Mouse (Mus musculus) neural tube, embryonic 11.5 days (tissue): ENCODE measurements around the gene Zfpm1. TPM values are rescaled to one million over a fixed set of nuclear protein-coding genes. Genes with fewer than 3 reads are reported as not detected.

Experiments
- ATAC-seq: fragments of 200-750 bp; cut with Nextera tagmentation; 2 replicates; pipeline ENCODE4 v1.8.0; 2017; ENCODE audit warnings: moderate number of reproducible peaks, mild to moderate bottlenecking, moderate TSS enrichment, moderate library complexity; ENCODE audit not compliant: insufficient read depth, low FRiP score, low TSS enrichment
- DNase-seq: peaks from one replicate; pipeline ENCODE4 v3.0.0-alpha.2; 2015; ENCODE audit warnings: low spot score
- H3K27ac ChIP-seq: fragments of 300-500 bp; sonication (generic); 2 replicates; pipeline ENCODE4 v1.5.1; 2014; ENCODE audit warnings: low read depth, mild to moderate bottlenecking, low read length
- H3K27me3 ChIP-seq: fragments of 300-500 bp; sonication (generic); 2 replicates; pipeline ENCODE4 v1.6.1; 2014; ENCODE audit warnings: mild to moderate bottlenecking, low read length, mixed read lengths; ENCODE audit not compliant: control insufficient read depth, insufficient read depth
- H3K36me3 ChIP-seq: fragments of 300-500 bp; sonication (generic); 2 replicates; pipeline ENCODE4 v1.6.1; 2014; ENCODE audit warnings: mild to moderate bottlenecking, low read length, moderate library complexity, mixed read lengths; ENCODE audit not compliant: control insufficient read depth, insufficient read depth
- H3K4me1 ChIP-seq: fragments of 300-500 bp; sonication (generic); 2 replicates; pipeline ENCODE4 v1.6.1; 2014; ENCODE audit warnings: low read length, mixed read lengths; ENCODE audit not compliant: control insufficient read depth, insufficient read depth
- H3K4me2 ChIP-seq: fragments of 300-500 bp; sonication (generic); 2 replicates; pipeline ENCODE4 v1.6.1; 2014; ENCODE audit warnings: low read depth, mild to moderate bottlenecking, moderate library complexity
- H3K4me3 ChIP-seq: fragments of 300-500 bp; sonication (generic); 2 replicates; pipeline ENCODE4 v1.5.1; 2014; ENCODE audit warnings: low read depth, low read length
- H3K9ac ChIP-seq: fragments of 300-500 bp; sonication (generic); 2 replicates; pipeline ENCODE4 v1.6.1; 2014; ENCODE audit warnings: mild to moderate bottlenecking, low read length
- H3K9me3 ChIP-seq: fragments of 300-500 bp; sonication (generic); 2 replicates; pipeline ENCODE4 v1.6.1; 2016; ENCODE audit warnings: low read length; ENCODE audit not compliant: control insufficient read depth
- WGBS: fragments of 180-500 bp; shearing (Covaris S2); extraction: QIAGEN DNeasy Blood & Tissue Kit; methylation state at CpG from one replicate; pipeline ENCODE4 v1.1.7; 2014; 5-methylcytosine and 5-hydroxymethylcytosine counted together
- polyA plus RNA-seq: library from polyadenylated mRNA; unstranded; fragments of >200 nt; fragmentation: Nextera tagmentation; extraction: Ambion mirVana; gene quantifications from 2 replicates; pipeline ENCODE4 v1.2.1, GENCODE M21; 2014

The Zfpm1 gene
- polyA plus RNA-seq, 1 experiment from 2014 or later = 1.5 TPM

DNA sequence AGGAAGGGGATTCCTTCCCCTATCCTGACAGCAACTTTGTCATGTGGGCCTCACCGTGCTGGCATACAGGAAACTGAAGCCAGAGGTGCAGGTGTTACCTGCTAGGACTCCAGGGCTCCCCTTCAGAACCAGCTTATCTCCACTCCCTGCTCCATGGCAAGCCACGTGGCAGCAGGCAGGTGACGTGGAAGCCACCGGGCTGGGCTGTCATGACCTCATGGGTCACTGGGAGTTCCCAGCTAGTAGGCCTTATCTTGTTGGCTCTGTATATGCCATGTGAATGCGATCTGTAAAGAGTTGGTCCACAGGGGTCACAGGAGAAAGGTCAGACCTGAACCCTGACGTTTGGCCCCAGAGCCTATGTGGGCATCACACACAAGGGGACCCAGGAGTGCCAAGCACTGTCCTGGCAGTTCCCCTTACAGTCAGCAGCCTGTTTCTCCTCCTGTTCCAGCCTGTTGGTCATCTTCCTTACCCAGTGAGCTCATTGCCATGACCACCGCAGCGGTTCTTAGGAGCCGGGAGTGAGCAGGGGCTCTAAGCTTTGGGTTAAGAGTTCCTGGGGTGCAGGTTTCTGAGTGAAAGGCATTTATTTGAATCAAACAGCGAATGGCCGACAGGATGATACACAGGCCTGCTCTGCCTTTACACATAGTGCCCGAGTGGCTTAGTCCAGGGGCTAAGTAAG is 48.6 kb downstream of the Zfpm1 start:
- Histone ChIP-seq H3K27ac (no peak overlapping the region), H3K9me3 (no peaks in the 10 kb centered on the region), H3K9ac (no peak overlapping the region), H3K4me2 (no peak overlapping the region; the same call in 1 of the 2 replicates), H3K27me3 (peaks cover 15% of the 10 kb centered on the region), H3K4me3 (no peak overlapping the region), H3K4me1 (peaks cover 1% of the 10 kb centered on the region; the same call in 1 of the 2 replicates), H3K36me3 (no peaks in the 10 kb centered on the region)
- 78% methylated on average over 12 of the region's 12 CpGs for WGBS
- no peak for DNase-seq
- ATAC-seq = no peak

- no peak overlapping the region for H3K4me2 ChIP-seq
- H3K27ac ChIP-seq = no peak overlapping the region
- peaks cover 4% of the 10 kb centered on the region; the same call in 1 of the 2 replicates for H3K4me1 ChIP-seq
- H3K9ac ChIP-seq = no peak overlapping the region
- no peak overlapping the region for H3K4me3 ChIP-seq
- DNase-seq = no peak
- peaks cover 20% of the 10 kb centered on the region for H3K27me3 ChIP-seq
- no peaks in the 10 kb centered on the region for H3K9me3 ChIP-seq
- H3K36me3 ChIP-seq = no peaks in the 10 kb centered on the region
- no peak for ATAC-seq
- WGBS = 84% methylated on average over 3 of the region's 3 CpGs
Observed at GRCm38 (mm10) chr8:122331134-122331523, 49.2 kb downstream of the Zfpm1 start.

GRCm38 (mm10) chr8:122332753-122333506 is 51.0 kb downstream of the Zfpm1 start:
- H3K4me2 ChIP-seq = no peak overlapping the region
- no peaks in the 10 kb centered on the region for H3K36me3 ChIP-seq
- H3K9ac ChIP-seq = no peak overlapping the region
- no peak for ATAC-seq
- no peak overlapping the region for H3K27ac ChIP-seq
- H3K27me3 ChIP-seq = peaks cover 38% of the 10 kb centered on the region
- 73% methylated on average over 6 of the region's 6 CpGs for WGBS
- H3K9me3 ChIP-seq = no peaks in the 10 kb centered on the region
- H3K4me3 ChIP-seq = no peak overlapping the region
- DNase-seq = peak; percentile 85
- H3K4me1 ChIP-seq = peaks cover 4% of the 10 kb centered on the region; the same call in 1 of the 2 replicates

- WGBS = 74% methylated on average over 7 of the region's 7 CpGs
- DNase-seq (no peak), ATAC-seq (no peak)
- H3K4me1 ChIP-seq = peaks cover 4% of the 10 kb centered on the region; the same call in 1 of the 2 replicates
- H3K36me3 ChIP-seq = no peaks in the 10 kb centered on the region
- H3K4me2 ChIP-seq = no peak overlapping the region
- H3K4me3 ChIP-seq = no peak overlapping the region
- peaks cover 44% of the 10 kb centered on the region for H3K27me3 ChIP-seq
- H3K9ac ChIP-seq = no peak overlapping the region
- H3K27ac ChIP-seq = no peak overlapping the region
- H3K9me3 ChIP-seq = no peaks in the 10 kb centered on the region
Observed at GRCm38 (mm10) chr8:122333531-122333930, 51.6 kb downstream of the Zfpm1 start.

- H3K9me3 ChIP-seq = no peaks in the 10 kb centered on the region
- no peak overlapping the region for H3K9ac ChIP-seq
- no peaks in the 10 kb centered on the region for H3K36me3 ChIP-seq
- peaks cover 46% of the 10 kb centered on the region for H3K27me3 ChIP-seq
- ATAC-seq (no peak), DNase-seq (no peak)
- 84% methylated on average over 13 of the region's 13 CpGs for WGBS
- H3K27ac ChIP-seq = no peak overlapping the region
- peaks cover 4% of the 10 kb centered on the region; the same call in 1 of the 2 replicates for H3K4me1 ChIP-seq
- no peak overlapping the region for H3K4me2 ChIP-seq
- no peak overlapping the region; the same call in 1 of the 2 replicates for H3K4me3 ChIP-seq
Observed at GRCm38 (mm10) chr8:122334791-122335490, 53.0 kb downstream of the Zfpm1 start.

DNA sequence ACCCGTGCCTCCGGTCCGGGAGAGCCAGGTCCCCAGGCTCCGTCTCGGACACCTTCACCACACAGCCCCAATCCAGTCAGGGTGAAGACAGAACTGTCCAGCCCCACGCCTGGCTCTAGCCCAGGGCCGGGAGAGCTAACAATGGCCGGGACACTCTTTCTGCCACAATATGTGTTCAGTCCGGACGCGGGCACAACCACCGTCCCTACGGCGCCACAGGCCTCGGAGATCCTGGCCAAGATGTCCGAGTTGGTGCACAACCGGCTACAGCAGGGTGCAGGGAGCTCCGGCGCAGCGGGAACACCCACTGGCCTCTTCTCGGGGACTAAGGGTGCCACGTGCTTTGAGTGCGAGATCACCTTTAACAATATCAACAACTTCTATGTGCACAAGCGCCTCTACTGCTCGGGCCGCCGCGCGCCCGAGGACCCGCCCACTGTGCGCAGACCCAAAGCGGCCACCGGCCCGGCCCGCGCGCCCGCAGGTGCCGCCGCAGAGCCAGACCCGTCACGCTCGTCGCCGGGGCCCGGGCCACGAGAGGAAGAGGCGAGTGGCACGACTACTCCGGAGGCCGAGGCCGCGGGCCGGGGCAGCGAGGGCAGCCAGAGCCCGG is 53.8 kb downstream of the Zfpm1 start:
- Histone ChIP-seq H3K4me3 (peak overlapping the region; percentile 51), H3K27ac (no peak overlapping the region), H3K36me3 (no peaks in the 10 kb centered on the region), H3K9ac (peak overlapping the region; percentile 37), H3K9me3 (no peaks in the 10 kb centered on the region), H3K27me3 (peaks cover 46% of the 10 kb centered on the region), H3K4me1 (peaks cover 4% of the 10 kb centered on the region; the same call in 1 of the 2 replicates), H3K4me2 (peak overlapping the region; percentile 93)
- DNase-seq (no peak), ATAC-seq (no peak)
- WGBS = 7% methylated on average over 53 of the region's 57 CpGs

DNA sequence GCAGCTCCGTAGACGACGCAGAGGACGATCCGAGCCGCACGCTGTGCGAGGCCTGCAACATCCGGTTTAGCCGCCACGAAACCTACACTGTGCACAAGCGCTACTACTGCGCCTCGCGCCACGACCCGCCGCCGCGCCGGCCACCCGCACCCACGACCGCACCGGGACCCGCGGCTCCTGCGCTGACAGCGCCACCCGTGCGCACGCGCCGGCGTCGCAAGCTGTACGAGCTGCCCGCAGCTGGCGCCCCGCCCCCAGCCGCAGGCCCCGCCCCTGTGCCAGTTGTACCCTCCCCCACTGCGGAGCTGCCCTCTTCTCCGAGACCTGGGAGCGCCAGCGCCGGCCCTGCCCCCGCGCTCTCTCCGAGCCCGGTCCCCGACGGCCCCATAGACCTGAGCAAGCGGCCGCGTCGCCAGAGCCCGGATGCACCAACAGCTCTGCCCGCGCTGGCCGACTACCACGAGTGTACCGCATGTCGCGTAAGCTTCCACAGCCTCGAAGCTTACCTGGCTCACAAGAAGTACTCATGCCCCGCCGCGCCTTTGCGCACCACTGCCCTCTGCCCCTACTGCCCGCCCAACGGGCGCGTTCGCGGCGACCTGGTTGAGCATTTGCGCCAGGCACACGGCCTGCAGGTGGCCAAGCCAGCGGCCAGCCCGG is 54.4 kb downstream of the Zfpm1 start:
- Histone ChIP-seq H3K27ac (no peak overlapping the region), H3K9me3 (no peaks in the 10 kb centered on the region), H3K36me3 (no peaks in the 10 kb centered on the region), H3K4me3 (peak overlapping the region; percentile 51), H3K27me3 (peaks cover 46% of the 10 kb centered on the region), H3K4me2 (peak overlapping the region; percentile 93), H3K4me1 (peaks cover 4% of the 10 kb centered on the region; the same call in 1 of the 2 replicates), H3K9ac (peak overlapping the region; percentile 37)
- peak; percentile 79 for DNase-seq
- WGBS = 1% methylated on average over 67 of the region's 81 CpGs
- ATAC-seq = peak; percentile 64

DNA sequence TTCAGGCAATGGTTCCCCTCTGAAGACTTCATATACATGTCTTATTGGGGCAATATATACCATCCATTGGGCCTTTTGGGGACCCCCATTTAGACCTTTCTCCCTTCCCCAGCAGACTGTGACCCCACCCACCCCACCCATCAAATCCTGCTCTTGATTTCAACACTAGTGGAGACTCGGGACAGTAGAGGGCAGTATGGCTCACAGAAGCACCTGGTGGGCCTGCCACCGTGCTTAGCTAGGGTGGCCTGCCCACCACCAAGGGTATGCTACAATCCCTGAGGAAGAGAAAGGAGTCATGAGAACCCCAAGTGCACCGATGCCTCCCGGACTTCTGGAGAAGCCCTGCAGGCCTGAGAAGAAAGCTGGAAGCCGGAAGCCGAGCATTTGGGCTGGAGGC is 56.9 kb downstream of the Zfpm1 start:
- Histone ChIP-seq H3K4me1 (peaks cover 11% of the 10 kb centered on the region; the same call in 1 of the 2 replicates), H3K36me3 (no peaks in the 10 kb centered on the region), H3K27ac (no peak overlapping the region), H3K9ac (no peak overlapping the region), H3K4me2 (no peak overlapping the region), H3K9me3 (no peaks in the 10 kb centered on the region), H3K27me3 (peaks cover 56% of the 10 kb centered on the region), H3K4me3 (no peak overlapping the region)
- ATAC-seq = no peak
- WGBS = 47% methylated on average over 6 of the region's 6 CpGs
- DNase-seq = no peak
